Mouse (Mus musculus) MEL (cell line): Measurements from ENCODE around the gene Chst4.

Source experiments
- POLR2A ChIP-seq, 2 experiments: IDR thresholded peaks; 2 replicates each; pipeline ENCODE4 v1.6.1; 2011 to 2012; ENCODE audit warnings: low read length in 2 of 2, mild to moderate bottlenecking in 2 of 2, control low read depth in 1 of 2, improper control_type of control experiment in 1 of 2, low read depth in 1 of 2, moderate library complexity in 1 of 2; ENCODE audit not compliant: control insufficient read depth in 1 of 2, insufficient read depth in 1 of 2, poor library complexity in 1 of 2
- ZC3H11A ChIP-seq: IDR thresholded peaks from 2 replicates; pipeline ENCODE4 v1.6.1; 2012; ENCODE audit warnings: low read depth, mild to moderate bottlenecking, inconsistent platforms, low read length, improper control_type of control experiment

DNA sequence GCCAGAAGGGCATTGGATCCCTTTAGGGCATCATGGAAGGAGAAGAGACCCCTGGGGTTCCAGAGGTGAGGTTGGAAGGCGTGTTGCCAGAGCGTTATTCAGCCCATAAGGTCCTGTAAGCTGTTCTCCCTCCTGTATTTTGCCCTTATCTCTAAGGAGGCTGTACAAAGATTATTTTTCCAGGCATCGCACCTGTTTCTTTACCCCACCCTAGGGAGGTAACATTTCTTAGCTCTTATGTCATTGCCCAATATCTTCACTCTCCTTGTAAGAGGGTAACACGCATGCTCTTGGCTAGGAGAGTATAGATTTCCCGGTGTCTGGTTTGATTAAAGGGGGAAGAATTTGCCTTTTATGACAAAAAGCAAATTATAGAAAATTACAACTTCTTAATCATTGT, at the start of gene Chst4:
- no peak for TF ChIP-seq POLR2A (IDR thresholded peaks at IDR 0.05; ENCODE audit: control insufficient read depth in 1 of 2, insufficient read depth in 1 of 2, low read depth in 1 of 2, low read length in 2 of 2, poor library complexity in 1 of 2)
- TF ChIP-seq ZC3H11A: no peak
